Mouse (Mus musculus) kidney, postnatal 0 days (tissue): ENCODE measurements around the gene Slc12a6. TPM values are rescaled to one million over a fixed set of nuclear protein-coding genes. Genes with fewer than 3 reads are reported as not detected.

Experiments
- ATAC-seq: fragments of 200-750 bp; cut with Nextera tagmentation; replicated peaks from 2 replicates; pipeline ENCODE4 v1.8.0; 2017; ENCODE audit warnings: low read depth, moderate number of reproducible peaks, moderate TSS enrichment, moderate library complexity; ENCODE audit not compliant: low FRiP score
- DNase-seq: peaks from one replicate; pipeline ENCODE4 v3.0.0-alpha.2; 2016; ENCODE audit warnings: low spot score
- H3K27ac ChIP-seq: fragments of 300-500 bp; sonication (generic); 2 replicates; pipeline ENCODE4 v1.5.1; 2014; ENCODE audit warnings: mild to moderate bottlenecking
- H3K27me3 ChIP-seq: fragments of 300-500 bp; sonication (generic); 2 replicates; pipeline ENCODE4 v1.6.1; 2014; ENCODE audit warnings: low read length, mixed read lengths; ENCODE audit not compliant: insufficient read depth
- H3K36me3 ChIP-seq: fragments of 300-500 bp; sonication (generic); 2 replicates; pipeline ENCODE4 v1.6.1; 2014; ENCODE audit warnings: low read length, mixed read lengths; ENCODE audit not compliant: insufficient read depth
- H3K4me1 ChIP-seq: fragments of 300-500 bp; sonication (generic); replicated peaks from 2 replicates; pipeline ENCODE4 v1.6.1; 2014; ENCODE audit warnings: antibody characterized with exemption, low read length, mixed read lengths; ENCODE audit not compliant: insufficient read depth
- H3K4me2 ChIP-seq: fragments of 300-500 bp; sonication (generic); 2 replicates; pipeline ENCODE4 v1.6.1; 2014; ENCODE audit warnings: mild to moderate bottlenecking, low read length, moderate library complexity, mixed read lengths
- H3K4me3 ChIP-seq: fragments of 300-500 bp; sonication (generic); replicated peaks from 2 replicates; pipeline ENCODE4 v1.5.1; 2014; ENCODE audit warnings: low read depth, low read length
- H3K9ac ChIP-seq: fragments of 300-500 bp; sonication (generic); 2 replicates; pipeline ENCODE4 v1.6.1; 2014; ENCODE audit warnings: low read depth, low read length
- H3K9me3 ChIP-seq: fragments of 300-500 bp; sonication (generic); replicated peaks from 2 replicates; pipeline ENCODE4 v1.6.1; 2016; ENCODE audit warnings: low read length, inconsistent platforms, mixed read lengths
- CTCF ChIP-seq: IDR thresholded peaks from 2 replicates; pipeline ENCODE4 v1.5.1; 2016; ENCODE audit warnings: antibody characterized with exemption, low read depth, mild to moderate bottlenecking, moderate library complexity
- WGBS: fragments of 180-500 bp; shearing (Covaris S2); extraction: QIAGEN DNeasy Blood & Tissue Kit; methylation state at CpG from one replicate; pipeline ENCODE4 v1.1.7; 2014; 5-methylcytosine and 5-hydroxymethylcytosine counted together
- polyA plus RNA-seq: library from polyadenylated mRNA; unstranded; fragments of >200 nt; fragmentation: Nextera tagmentation; extraction: Ambion mirVana; gene quantifications from 2 replicates; pipeline ENCODE4 v1.2.1, GENCODE M21; 2015

The Slc12a6 gene
- polyA plus RNA-seq, 1 experiment from 2014 or later: 7.8 TPM

DNA sequence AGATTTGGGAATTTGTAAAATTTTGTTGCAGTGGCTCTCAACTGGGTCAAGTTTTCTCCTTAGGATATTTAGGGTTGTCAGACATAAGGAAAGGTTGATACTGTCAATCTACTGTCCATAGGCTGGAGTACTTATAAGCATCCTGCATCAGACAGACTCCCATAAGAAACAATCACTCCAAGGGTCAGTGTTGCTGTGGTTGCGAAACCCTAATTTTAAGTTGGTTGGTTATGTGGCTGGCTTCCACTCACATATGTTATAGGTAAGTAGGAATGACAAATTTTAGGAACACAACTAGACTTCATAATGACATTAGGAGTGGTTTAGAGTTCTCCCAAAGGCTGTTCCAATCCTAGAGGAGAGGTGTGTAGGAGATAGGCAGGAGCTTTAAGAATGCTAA is 115.6 kb downstream of the Slc12a6 start:
- DNase-seq (no peak), ATAC-seq (no peak)
- Histone ChIP-seq H3K9ac (no peak overlapping the region), H3K4me2 (no peak overlapping the region), H3K4me1 (peaks cover 12% of the 10 kb centered on the region; the same call in 1 of the 2 replicates), H3K9me3 (no peaks in the 10 kb centered on the region), H3K36me3 (no peaks in the 10 kb centered on the region), H3K4me3 (no peak overlapping the region), H3K27ac (no peak overlapping the region), H3K27me3 (no peaks in the 10 kb centered on the region)
- WGBS: 98% methylated on average over 1 of the region's 1 CpGs
- no peak for TF ChIP-seq CTCF

DNA sequence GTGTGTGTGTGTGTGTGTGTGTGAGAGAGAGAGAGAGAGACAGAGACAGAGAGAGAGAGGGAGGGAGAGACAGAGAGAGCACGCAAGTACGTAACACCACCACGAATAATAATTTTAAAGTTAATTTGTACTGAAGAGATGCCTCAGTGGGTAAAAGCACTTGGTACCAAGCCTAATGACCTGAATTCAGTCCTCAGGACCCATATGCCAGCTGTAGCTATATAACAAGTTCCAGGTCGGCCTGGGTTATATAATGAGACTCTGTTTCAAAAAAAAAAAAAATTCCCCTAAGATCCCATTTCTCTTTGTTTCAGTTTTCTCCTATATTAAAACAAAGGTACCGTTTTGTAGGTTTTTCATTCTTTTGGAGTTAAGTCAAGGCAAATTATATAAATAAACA is 125.2 kb downstream of the Slc12a6 start:
- no peaks in the 10 kb centered on the region for H3K27me3 ChIP-seq
- ATAC-seq (no peak), DNase-seq (no peak)
- 0 out of 2 replicates have a peak, but pooled peaks cover 6% of the 10 kb centered on the region for H3K4me1 ChIP-seq
- H3K27ac ChIP-seq: no peak overlapping the region
- no peaks in the 10 kb centered on the region for H3K36me3 ChIP-seq
- TF ChIP-seq CTCF: no peak
- WGBS: 86% methylated on average over 5 of the region's 5 CpGs
- H3K4me2 ChIP-seq: no peak overlapping the region
- H3K9me3 ChIP-seq: no peaks in the 10 kb centered on the region
- H3K9ac ChIP-seq: no peak overlapping the region
- H3K4me3 ChIP-seq: no peak overlapping the region

DNA sequence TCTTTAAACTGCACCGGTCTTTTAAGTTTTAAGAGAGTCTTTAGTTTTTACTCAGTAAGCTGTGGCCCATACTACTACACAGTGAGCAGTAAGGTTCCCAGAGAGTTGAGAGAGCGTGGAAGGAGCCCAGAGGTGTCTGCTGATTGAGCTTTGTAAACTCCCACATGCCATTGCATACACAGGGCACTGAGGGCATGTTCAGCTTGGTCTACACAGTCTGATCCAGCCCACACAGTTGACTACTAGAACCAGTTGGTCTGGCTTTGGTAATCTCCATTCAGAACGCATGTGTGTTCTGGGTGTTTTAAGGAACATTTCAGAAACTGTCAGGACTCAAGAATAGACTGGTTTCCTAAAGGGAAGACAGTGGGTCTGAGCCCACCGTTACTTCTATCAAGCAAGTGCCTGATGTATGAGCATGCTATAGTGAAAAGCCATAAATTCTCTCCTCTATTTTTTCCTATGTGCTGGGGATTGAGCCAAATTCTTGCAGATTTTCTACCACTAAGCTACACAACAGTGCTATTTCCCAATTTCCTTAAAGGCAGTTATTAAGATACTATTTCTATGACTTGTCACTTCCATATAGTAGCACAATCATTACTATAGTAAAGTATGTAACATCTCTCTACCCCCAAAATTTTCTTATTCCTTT is 125.8 kb downstream of the Slc12a6 start:
- Histone ChIP-seq H3K4me3 (no peak overlapping the region), H3K27me3 (no peaks in the 10 kb centered on the region), H3K4me1 (0 out of 2 replicates have a peak, but pooled peaks cover 6% of the 10 kb centered on the region), H3K9me3 (no peaks in the 10 kb centered on the region), H3K36me3 (no peaks in the 10 kb centered on the region), H3K27ac (no peak overlapping the region), H3K9ac (no peak overlapping the region), H3K4me2 (no peak overlapping the region)
- ATAC-seq (no peak), DNase-seq (no peak)
- TF ChIP-seq CTCF: no peak
- WGBS: 68% methylated on average over 4 of the region's 4 CpGs

- Histone ChIP-seq H3K9me3 (no peaks in the 10 kb centered on the region), H3K36me3 (no peaks in the 10 kb centered on the region), H3K27ac (no peak overlapping the region), H3K27me3 (no peaks in the 10 kb centered on the region), H3K4me2 (no peak overlapping the region), H3K4me1 (0 out of 2 replicates have a peak, but pooled peaks cover 6% of the 10 kb centered on the region), H3K9ac (no peak overlapping the region), H3K4me3 (no peak overlapping the region)
- DNase-seq (no peak), ATAC-seq (no peak)
- TF ChIP-seq CTCF: no peak
- 85% methylated on average over 1 of the region's 1 CpGs for WGBS
Observed at GRCm38 (mm10) chr2:112392689-112393088, 127.1 kb downstream of the Slc12a6 start.

DNA sequence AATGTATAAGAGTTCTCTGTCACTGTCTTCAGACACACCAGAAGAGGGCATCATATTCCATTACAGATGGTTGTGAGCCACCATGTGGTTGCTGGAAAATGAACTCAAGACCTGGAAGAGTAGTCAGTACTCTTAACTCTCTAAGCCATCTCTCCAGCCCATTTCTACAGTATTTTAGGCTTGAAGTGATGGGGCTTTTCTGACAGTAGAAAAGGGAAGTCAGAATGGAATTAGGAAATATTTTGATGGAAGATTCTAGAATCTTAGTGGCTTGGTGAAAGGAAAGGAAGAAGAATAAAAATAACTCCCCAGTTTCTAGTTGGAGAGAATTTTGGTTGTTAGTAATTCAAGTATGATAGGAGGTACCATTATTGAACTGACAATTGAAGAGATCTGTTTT is 128.3 kb downstream of the Slc12a6 start:
- H3K4me2 ChIP-seq: no peak overlapping the region
- H3K9me3 ChIP-seq: no peaks in the 10 kb centered on the region
- no peak for TF ChIP-seq CTCF

GRCm38 (mm10) chr2:112396649-112397048 is 131.0 kb downstream of the Slc12a6 start:
- 36% methylated on average over 1 of the region's 1 CpGs for WGBS
- Histone ChIP-seq H3K36me3 (no peaks in the 10 kb centered on the region), H3K4me1 (0 out of 2 replicates have a peak, but pooled peaks cover under 1% of the 10 kb centered on the region), H3K27ac (no peak overlapping the region), H3K9ac (no peak overlapping the region), H3K9me3 (no peaks in the 10 kb centered on the region), H3K27me3 (no peaks in the 10 kb centered on the region), H3K4me2 (no peak overlapping the region), H3K4me3 (no peak overlapping the region)
- DNase-seq: no peak
- no peak for ATAC-seq
- no peak for TF ChIP-seq CTCF

More for the DNA sequence above, 128.3 kb downstream of the Slc12a6 start:
- no peaks in the 10 kb centered on the region for H3K27me3 ChIP-seq
- H3K36me3 ChIP-seq: no peaks in the 10 kb centered on the region
- 0 out of 2 replicates have a peak, but pooled peaks cover 6% of the 10 kb centered on the region for H3K4me1 ChIP-seq
- H3K9ac ChIP-seq: no peak overlapping the region
- DNase-seq (no peak), ATAC-seq (no peak)
- no peak overlapping the region for H3K4me3 ChIP-seq
- no peak overlapping the region for H3K27ac ChIP-seq

- Histone ChIP-seq H3K36me3 (0 out of 2 replicates have a peak, but pooled peaks cover 3% of the 10 kb centered on the region), H3K4me3 (no peak overlapping the region), H3K4me1 (no peaks in the 10 kb centered on the region), H3K9ac (no peak overlapping the region), H3K27ac (no peak overlapping the region), H3K9me3 (no peaks in the 10 kb centered on the region), H3K27me3 (no peaks in the 10 kb centered on the region), H3K4me2 (no peak overlapping the region)
- no peak for TF ChIP-seq CTCF
- DNase-seq (no peak), ATAC-seq (no peak)
- 85% methylated on average over 3 of the region's 3 CpGs for WGBS
Observed at GRCm38 (mm10) chr2:112407030-112407429, 141.4 kb downstream of the Slc12a6 start.

Other genes with a start within 250 kb of the Slc12a6 start
- not detected in 2 replicates for gene Olfr1311, start 241.4 kb upstream of the Slc12a6 start, polyA plus RNA-seq
- not detected in 2 replicates for gene Olfr1312, start 215.6 kb upstream of the Slc12a6 start, polyA plus RNA-seq
- not detected in 2 replicates for gene Olfr1313, start 188.0 kb upstream of the Slc12a6 start, polyA plus RNA-seq
- gene Olfr1314, start 169.0 kb upstream of the Slc12a6 start, polyA plus RNA-seq: not detected in 2 replicates
- gene Olfr1315-ps1, start 150.4 kb upstream of the Slc12a6 start, polyA plus RNA-seq: not detected in 2 replicates
- not detected in 2 replicates for gene Olfr1316, start 130.8 kb upstream of the Slc12a6 start, polyA plus RNA-seq
- gene Olfr1317, start 125.5 kb upstream of the Slc12a6 start, polyA plus RNA-seq: not detected in 2 replicates
- gene Olfr1318, start 111.6 kb upstream of the Slc12a6 start, polyA plus RNA-seq: 0.10 and 0.11 TPM in 2 replicates
- gene Lpcat4, start 26.4 kb upstream of the Slc12a6 start, polyA plus RNA-seq: 18.5 and 19.7 TPM in 2 replicates
- gene Nutm1, start 6.5 kb upstream of the Slc12a6 start, polyA plus RNA-seq: 0.05 TPM in 2 replicates
- gene Nop10, start 3.9 kb upstream of the Slc12a6 start, polyA plus RNA-seq: 232 and 252 TPM in 2 replicates
- gene Gm21985, start 489 bp downstream of the Slc12a6 start, polyA plus RNA-seq: not detected in 2 replicates
- 127 and 141 TPM in 2 replicates for gene Emc4, start 102.2 kb downstream of the Slc12a6 start, polyA plus RNA-seq
- gene Katnbl1, start 113.4 kb downstream of the Slc12a6 start, polyA plus RNA-seq: 33.8 and 35.2 TPM in 2 replicates
- 31.8 and 32.8 TPM in 2 replicates for gene Emc7, start 189.2 kb downstream of the Slc12a6 start, polyA plus RNA-seq
- not detected in 2 replicates for gene Chrm5, start 214.9 kb downstream of the Slc12a6 start, polyA plus RNA-seq
- gene Aven, start 227.1 kb downstream of the Slc12a6 start, polyA plus RNA-seq: 5.4 and 6.2 TPM in 2 replicates